Mouse (Mus musculus): ENCODE measurements around the gene Pias3. TPM values are rescaled to one million over a fixed set of nuclear protein-coding genes. Genes with fewer than 3 reads are reported as not detected.

Gene Pias3
- 5.5 and 6.9 TPM in 2 replicates for polyA plus RNA-seq (2012; rRNA removed)

DNA sequence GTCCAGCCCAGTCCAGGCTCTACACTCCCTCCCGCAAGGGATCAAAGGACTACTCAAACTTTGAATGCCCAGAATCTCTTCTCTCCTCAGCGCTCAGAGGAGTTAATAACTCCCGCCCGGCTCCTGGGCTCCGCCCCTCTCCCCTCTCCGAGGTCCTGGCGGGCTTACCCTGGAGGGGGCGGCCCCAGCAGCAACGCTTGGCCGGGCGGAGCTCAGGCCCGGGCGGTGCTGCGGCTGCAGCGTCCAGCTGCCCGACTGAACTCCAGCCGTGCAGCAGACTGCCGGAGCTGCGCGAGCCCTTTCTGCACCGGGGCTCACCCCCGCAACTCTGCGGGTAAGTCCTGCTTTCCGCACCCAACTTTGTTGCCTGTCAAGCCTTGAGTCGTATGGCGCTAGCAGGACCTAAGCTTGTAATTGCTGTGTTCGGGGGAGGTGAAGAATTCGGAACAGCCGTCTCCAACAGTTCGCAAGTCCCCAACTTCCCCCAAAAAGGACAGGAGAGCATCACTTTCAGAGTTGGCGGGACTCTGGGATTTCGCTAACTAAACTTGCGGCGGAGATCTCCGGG lies at the start of gene Pias3:
Gene Pias3, plus strand, starts transcription at position 187 of the 568 bp plus-strand sequence.

DNA sequence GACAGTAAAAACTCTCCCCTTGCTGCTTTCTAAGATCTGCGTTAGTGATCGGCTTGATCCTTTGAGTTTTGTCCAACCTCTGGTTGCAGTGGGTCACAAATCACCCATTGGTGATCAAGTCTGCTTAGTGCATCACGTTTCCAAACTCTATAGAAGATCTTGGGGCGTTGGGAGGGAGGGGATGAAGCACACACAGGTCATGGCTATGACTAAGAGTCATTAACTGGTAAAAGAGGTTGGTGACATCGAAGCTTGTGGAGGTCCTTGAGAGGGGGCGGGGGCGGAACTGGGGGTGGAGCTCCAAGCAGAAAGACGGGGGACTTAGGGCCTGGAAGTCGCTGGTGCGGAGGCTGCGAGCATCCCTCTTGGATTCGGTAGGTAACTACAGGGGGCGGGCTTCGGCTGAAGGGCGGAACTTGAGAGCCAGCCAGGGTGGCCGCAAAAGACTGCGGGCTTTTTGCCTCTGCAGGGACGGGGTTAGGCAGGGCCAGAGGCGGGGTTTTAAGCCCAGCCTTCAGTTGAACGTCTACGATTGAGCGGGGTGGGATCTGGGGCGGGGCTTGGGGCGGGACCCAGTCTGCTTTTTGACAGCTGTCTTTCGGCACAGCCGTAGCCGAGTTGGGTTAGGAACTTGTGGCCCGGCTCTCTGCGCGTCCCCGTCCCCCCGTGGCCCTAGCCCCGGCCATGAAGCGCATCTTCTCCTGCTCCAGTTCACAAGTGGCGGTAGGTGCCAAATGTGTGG lies 26.3 kb upstream of the Pias3 start, which contains the start of gene Ankrd35:
Gene Ankrd35, plus strand, starts transcription at position 405 of the 742 bp plus-strand sequence.

DNA sequence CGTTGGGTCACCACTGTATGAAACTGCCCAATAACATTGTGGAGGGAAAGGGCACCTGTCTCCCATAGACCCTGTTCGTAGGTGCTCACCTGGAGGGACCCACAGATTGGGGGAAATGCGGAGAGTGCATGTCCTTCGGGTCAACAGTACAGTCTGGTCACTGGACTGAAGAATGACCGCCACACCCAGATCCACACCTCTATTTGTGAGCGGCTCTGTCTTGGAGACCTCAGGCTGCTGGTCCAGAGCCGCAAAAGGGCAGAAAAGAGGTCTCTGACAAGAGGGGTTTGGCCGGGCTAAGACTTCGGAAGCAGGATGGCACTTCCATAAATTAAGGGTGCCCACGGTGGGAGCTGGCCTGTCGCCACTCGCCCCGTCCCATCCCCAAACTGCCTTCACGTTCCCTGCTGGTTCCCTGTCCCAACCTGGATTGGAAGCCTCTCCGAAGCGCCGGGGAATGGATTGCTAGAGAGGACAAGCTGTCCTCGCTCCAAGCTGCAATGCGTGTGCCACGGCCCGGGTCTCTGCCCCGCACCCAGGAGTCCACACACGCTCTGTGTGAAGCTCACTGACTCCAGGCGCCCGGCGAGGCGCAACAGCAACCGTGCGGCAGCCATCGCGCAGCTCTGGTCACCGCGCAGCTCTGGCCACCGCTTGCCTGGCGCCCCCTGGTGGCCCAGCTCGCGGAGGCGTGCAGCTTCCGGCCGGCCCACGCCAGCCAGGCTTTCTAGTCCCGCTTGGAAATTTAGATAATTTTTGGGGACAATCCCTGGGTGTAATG lies 11.9 kb downstream of the Pias3 start, which contains the start of gene Nudt17:
Gene Nudt17, minus strand, starts transcription at position 660 of the 781 bp plus-strand sequence.

DNA sequence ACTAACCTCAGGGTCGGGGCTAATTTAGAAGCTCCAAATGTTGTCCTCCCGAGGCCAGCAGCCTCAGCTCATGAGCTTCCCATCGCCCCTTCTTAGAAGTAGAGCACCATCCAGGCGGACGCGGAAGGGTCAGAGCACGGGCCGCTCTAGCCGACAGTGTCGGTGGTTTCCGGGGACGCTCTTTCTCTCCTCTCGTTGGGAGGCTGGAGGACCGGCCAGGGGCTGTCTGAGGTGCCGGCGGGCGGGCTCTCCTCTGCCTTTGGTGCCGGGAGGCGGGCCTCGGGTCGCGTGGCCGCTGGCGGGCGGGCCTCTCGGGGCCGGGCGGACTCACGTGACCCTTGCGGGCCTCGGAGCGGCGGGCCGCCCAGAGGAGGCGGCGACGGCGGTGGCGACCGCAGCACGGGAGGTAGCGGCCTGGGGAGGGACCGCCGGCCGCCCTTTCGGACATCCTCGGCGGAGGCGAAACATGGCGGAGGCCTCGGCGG lies 31.2 kb downstream of the Pias3 start, which contains the start of the genes Polr3c and Rnf115:
Gene Polr3c, minus strand, starts transcription at position 286 of the 485 bp plus-strand sequence.
Gene Rnf115, plus strand, starts transcription at position 322 of the 485 bp plus-strand sequence.

Other genes with a start within 250 kb of the Pias3 start
- 0.05 and 0.07 TPM in 2 replicates for gene BC107364, start 244.1 kb upstream of the Pias3 start, polyA plus RNA-seq (2012; rRNA removed)
- gene Hfe2, start 171.2 kb upstream of the Pias3 start, polyA plus RNA-seq (2012; rRNA removed), result 40.3 and 47.5 TPM in 2 replicates
- gene Txnip, start 138.4 kb upstream of the Pias3 start, polyA plus RNA-seq (2012; rRNA removed), result 144 and 281 TPM in 2 replicates
- gene Gm16253, start 119.4 kb upstream of the Pias3 start, polyA plus RNA-seq (2012; rRNA removed), result not detected in 2 replicates
- gene Polr3gl, start 102.2 kb upstream of the Pias3 start, polyA plus RNA-seq (2012; rRNA removed), result 19.6 and 26.1 TPM in 2 replicates
- gene Ankrd34a, start 99.7 kb upstream of the Pias3 start, polyA plus RNA-seq (2012; rRNA removed), result 0.03 and 0.04 TPM in 2 replicates
- 3.6 and 3.8 TPM in 2 replicates for gene Lix1l, start 95.2 kb upstream of the Pias3 start, polyA plus RNA-seq (2012; rRNA removed)
- gene Rbm8a, start 66.5 kb upstream of the Pias3 start, polyA plus RNA-seq (2012; rRNA removed), result 18.6 and 20.5 TPM in 2 replicates
- gene Pex11b, start 61.0 kb upstream of the Pias3 start, polyA plus RNA-seq (2012; rRNA removed), result 16.6 and 17.3 TPM in 2 replicates
- 0.01 and 0.04 TPM in 2 replicates for gene Gm42957, start 60.9 kb upstream of the Pias3 start, polyA plus RNA-seq (2012; rRNA removed)
- 0.61 TPM in 2 replicates for gene Itga10, start 50.8 kb upstream of the Pias3 start, polyA plus RNA-seq (2012; rRNA removed)
- 0.34 and 0.50 TPM in 2 replicates for gene Ankrd35, start 26.3 kb upstream of the Pias3 start, polyA plus RNA-seq (2012; rRNA removed)
- gene Nudt17, start 12.2 kb downstream of the Pias3 start, polyA plus RNA-seq (2012; rRNA removed), result 0.32 and 0.43 TPM in 2 replicates
- 18.6 and 20.2 TPM in 2 replicates for gene Polr3c, start 31.2 kb downstream of the Pias3 start, polyA plus RNA-seq (2012; rRNA removed)
- gene Rnf115, start 31.3 kb downstream of the Pias3 start, polyA plus RNA-seq (2012; rRNA removed), result 14.4 and 15.0 TPM in 2 replicates
- gene Pdzk1, start 132.9 kb downstream of the Pias3 start, polyA plus RNA-seq (2012; rRNA removed), result 32.2 and 37.5 TPM in 2 replicates
- 0.31 and 0.60 TPM in 2 replicates for gene Cd160, start 133.0 kb downstream of the Pias3 start, polyA plus RNA-seq (2012; rRNA removed)
- 2.7 and 3.2 TPM in 2 replicates for gene Gja5, start 208.3 kb downstream of the Pias3 start, polyA plus RNA-seq (2012; rRNA removed)
- gene Gpr89, start 209.0 kb downstream of the Pias3 start, polyA plus RNA-seq (2012; rRNA removed), result 7.8 and 7.9 TPM in 2 replicates
- not detected in 2 replicates for gene Gja8, start 229.6 kb downstream of the Pias3 start, polyA plus RNA-seq (2012; rRNA removed)